Mouse (Mus musculus): ENCODE results near the gene Gsdme. TPM values are rescaled to one million over a fixed set of nuclear protein-coding genes. Genes with fewer than 3 reads are reported as not detected.

Gene Gsdme
- under 1 TPM; 0.14 to 0.69 TPM for total RNA-seq (2021)
- long read RNA-seq, experiment 1, partial matches to known transcripts: 0 of 40 reads
- long read RNA-seq, experiment 1, other reads (novel, unspliced or antisense): 40 of 40 reads
- long read RNA-seq, experiment 2, partial matches to known transcripts: 0 of 31 reads
- long read RNA-seq, experiment 2, other reads (novel, unspliced or antisense): 31 of 31 reads

DNA sequence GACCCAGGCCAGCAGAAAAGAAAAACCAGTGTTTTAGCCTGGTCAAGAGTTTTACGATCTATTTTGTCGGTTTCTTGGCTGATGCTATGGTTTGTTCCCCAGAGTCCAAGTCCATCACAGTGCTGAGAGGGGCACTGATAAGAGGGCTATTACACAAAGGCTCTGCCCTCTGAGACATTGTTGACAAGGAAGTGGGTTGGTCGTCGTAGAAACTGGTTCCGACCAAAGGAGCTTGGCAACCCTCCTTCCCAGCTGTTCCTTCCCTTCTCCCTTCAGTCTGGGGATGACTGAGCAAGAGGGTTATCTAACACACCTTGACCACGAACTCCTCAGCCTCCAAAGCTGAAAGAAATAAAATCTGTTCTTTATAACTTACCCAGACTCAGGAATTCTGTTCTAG lies at the start of gene Gsdme:
Gsdme (minus strand) TSS at position 193 of the 400 bp plus-strand sequence.
- DNase-seq (ENCODE audit: low spot score): no peak

DNA sequence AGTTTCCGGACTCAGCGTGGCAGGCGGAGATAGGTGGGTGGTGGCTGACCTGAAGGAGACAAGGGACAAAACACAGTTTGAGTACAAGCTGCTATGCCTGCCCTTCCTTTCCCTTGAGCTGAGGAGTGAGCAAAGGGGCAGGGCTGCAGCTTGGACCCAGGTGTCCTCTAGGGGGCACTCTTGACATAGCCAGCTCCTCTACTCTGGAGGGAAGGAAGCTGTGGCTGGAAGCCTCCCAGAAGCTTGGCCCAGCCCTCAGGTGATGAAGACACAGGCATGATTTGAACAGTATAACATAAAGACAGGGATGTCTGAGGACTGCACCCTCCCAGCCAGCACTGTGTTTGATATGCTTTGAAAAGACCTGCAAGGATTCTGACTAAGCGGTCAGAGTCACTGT lies 49.0 kb upstream of the Gsdme start:
- DNase-seq (ENCODE audit: low spot score): peak; percentile 71

DNA sequence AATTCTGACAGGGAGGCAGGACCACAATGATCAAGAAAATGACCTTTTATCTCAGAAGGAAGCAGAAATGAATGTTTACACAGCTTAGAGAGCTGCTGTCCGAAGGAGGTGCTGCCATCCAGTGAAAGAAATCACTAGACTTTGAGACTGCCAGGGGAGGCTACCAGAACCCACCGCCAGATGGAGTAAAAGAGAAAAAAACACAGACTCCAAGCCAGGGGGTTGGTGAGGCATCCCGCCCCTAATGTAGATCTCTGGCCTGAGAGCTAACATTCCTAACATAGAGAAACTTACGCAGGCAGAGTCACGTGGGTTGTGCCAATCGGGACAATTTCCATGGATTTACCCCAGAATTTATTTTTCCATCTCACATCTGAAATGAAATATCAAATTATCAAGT lies 45.4 kb upstream of the Gsdme start:
- no peak for DNase-seq (ENCODE audit: low spot score)

DNA sequence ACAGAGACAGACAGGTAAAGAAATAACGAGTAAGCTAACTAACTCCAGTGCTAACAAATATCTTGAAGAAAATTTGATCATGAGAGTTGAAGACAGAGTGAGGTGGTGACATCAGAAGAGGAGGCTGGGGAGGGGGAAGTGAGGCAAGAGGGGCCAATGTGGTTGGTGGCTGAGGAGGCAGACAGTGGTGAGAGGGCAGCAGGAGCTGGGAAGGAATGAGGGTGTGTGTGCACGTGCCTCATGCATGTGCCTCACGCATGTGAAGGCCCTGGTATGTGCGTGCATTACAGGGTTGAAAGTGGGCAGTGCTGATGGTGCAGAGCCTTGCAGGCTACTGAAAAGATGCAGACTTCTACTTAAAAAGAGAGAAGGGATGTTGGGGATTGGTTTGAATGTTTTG lies 43.0 kb upstream of the Gsdme start:
- DNase-seq (ENCODE audit: low spot score): no peak

DNA sequence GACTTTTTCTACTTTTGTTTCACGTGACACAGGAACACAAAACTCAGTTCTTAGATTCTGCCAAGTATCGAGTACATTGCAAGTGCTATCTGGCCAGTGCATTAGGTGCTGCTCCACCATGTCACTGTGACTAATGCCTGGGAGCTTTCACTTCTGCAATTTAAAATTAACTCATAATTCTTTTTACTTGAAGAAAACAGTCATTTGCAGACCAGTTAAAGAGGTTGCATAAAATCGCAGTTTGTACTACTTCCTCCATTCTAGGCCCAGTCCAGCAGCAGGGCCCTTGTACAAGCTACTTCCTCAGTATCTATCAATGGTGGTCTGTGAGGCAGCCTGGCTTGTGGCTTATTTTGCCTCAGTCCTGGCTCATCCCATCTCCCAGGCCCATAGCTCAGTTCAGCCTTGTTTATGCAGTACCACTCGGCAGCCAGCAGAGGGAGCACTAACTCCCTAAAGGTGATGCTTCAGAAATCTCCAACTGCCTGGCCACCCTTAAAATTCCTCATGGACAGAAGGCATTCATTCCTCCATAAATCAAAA lies 41.4 kb upstream of the Gsdme start:
- peak; percentile 76 for DNase-seq (ENCODE audit: low spot score)

DNA sequence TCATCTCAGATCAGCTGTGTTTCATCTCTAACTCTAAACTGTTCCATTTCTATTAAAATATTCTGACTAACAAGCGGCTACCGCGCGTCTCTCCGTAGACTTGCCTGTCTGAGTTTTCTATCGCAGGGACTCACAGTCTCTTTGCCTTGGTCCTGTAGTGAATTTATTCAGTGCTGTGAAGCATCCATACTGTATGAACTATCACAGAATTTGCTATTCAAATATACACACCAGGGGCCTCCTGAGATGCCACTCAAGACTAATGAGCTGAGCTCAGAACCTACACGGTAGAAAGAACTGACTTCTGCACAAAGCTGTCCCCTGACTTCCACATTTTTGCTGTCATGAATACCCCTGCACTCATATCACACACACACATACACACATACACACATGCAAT lies 37.5 kb upstream of the Gsdme start:
- DNase-seq (ENCODE audit: low spot score): no peak

DNA sequence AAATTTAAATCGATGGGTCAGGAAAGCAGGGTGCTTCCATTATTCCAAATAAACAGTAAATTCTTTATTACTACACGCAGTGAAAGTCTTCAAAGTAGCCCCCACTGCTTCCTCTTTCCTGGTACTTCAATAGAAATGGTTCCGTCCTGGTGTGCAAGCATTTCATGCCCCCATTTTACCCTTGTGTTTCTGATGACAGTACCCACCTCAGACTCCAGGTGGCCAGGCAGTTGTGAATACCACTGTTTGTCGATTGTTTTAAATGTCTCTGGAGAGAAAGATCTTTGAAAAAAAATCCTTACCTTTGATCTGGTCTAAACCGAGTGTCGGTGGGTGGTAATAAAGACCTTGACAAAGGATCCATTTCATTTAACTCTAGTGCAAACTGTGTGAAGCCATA lies 37.0 kb upstream of the Gsdme start:
- DNase-seq (ENCODE audit: low spot score): no peak

DNA sequence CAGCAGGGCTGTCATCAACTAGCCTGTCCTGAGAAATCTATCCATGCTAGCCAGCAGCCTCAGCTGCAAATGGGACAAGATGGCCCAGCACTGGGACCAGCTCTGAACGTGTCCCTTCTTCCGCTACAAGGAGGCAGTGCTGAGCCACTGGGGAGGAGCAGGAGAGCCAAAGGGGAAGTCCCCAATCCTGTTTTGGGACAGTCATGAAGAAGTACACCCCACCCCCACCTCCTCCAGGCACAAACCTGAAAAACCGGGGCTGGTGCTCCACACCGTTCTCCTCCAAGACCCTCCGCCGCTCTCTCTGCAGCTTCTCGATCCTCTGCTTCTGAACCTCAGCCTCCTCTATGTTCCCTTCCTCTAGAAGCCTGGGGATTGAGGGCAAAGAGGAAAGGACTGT lies 35.4 kb upstream of the Gsdme start:
- no peak for DNase-seq (ENCODE audit: low spot score)

DNA sequence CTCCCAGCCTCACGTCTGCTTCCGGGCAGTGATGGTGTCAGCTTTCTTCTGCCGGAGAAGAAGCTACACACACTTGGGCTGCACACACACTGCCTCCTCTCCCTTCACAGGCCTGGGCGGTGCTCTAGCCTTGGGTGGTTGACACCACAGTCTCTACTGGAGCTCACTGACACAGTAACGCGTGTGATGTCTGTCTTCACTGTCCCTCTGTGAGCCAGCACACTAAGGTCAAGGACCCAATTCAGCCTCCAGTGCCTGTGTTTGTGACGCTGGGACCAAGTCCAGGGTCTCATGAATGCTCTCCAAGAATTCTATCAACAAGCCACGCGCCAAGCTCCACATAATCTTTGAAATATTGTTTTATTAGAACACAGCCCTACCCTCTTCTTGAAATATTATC lies 34.0 kb upstream of the Gsdme start:
- no peak for DNase-seq (ENCODE audit: low spot score)

DNA sequence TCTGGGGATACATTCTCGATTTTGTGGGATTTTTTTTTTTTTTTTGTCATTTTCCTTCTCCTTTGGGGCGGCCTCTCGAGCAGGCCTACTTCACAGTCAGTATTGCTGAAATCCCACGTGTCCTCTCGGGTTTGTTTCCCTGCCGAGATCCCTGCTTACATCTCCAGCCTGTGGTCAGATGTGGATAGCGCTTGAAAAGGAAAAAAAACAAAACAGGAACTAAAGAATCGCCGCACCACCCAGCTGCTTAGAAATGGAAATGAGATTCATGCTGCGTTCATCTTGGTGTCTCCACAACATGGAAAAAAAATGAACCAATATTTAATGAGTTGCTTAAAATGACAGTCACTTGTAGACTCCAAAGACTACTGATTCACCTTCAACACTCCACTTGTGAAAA lies 31.5 kb upstream of the Gsdme start:
- DNase-seq (ENCODE audit: low spot score): no peak

DNA sequence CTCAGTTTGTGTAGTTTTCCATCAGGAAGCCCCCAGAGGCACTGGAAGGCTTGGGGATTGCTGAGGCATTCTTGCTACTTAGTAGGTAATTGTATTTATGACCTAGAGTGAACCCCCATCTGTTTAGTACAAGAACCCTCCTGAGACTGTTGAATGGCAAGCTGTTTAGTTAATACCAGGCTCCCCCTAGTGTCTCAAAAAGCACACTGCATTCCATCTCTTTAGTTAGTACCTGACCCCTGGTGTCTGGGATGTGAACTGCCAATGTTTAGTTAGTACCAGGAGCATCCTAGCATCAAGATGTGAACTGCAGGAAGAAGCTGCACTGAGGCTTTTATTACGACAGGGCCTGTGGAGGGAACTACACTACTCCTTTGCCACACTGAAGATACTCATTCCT lies 30.5 kb upstream of the Gsdme start:
- DNase-seq (ENCODE audit: low spot score): peak; percentile 86

DNA sequence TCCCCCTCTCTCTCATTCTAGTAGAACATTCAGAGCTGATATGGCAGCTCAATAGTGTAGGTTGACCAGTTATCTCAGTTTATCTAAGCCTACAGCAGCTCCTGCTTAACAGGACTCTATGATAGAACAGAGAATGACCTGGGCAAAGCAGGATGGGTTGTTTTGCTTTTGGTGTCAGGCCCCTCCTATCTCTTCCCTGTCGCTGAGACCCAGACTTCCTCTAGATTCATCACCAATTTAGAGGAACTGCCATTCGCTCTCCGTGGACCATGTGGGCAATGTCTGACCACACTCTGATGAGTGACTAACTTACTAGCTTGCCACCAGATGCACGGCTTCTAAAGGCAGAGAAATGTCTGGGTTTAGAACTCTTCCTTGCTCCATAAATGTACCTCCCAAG lies 28.0 kb upstream of the Gsdme start:
- no peak for DNase-seq (ENCODE audit: low spot score)

DNA sequence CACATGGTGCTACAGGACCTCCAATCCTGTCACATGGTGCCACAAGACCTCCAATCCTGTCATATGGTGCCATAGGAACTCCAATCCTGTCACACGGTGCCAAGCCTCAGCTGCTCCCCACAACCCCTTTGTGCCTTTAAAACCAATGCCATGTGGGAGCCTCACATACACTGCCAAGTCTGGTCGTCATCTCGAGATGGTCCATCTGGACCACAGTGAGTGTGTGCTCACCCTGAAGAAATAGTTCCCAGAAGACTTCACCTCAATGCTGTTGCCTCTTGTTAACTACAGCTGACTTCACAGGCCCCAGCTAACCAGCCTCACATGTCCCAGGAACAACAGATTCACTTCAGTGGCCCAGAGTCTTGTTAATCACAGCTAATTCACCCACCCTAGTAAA lies 23.2 kb upstream of the Gsdme start:
- no peak for DNase-seq (ENCODE audit: low spot score)

DNA sequence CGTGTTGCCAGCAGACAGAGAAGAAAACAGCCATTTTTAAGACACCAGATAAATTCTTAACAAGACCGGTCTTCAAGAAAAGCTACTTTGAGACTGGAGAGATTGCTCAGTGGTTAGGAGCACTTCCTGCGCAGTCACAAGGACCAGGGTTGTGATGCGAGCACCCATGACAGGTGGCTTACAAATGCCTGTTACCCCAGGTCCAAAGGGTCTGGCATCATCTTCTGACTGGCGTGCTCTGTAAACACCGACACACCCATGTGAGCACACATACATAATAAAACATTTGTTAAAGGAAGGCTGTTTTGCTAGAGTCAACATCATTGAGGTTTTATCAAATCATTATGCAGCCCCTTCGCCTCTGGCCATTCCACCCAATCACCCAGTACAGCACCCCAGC lies 16.0 kb upstream of the Gsdme start:
- no peak for DNase-seq (ENCODE audit: low spot score)

DNA sequence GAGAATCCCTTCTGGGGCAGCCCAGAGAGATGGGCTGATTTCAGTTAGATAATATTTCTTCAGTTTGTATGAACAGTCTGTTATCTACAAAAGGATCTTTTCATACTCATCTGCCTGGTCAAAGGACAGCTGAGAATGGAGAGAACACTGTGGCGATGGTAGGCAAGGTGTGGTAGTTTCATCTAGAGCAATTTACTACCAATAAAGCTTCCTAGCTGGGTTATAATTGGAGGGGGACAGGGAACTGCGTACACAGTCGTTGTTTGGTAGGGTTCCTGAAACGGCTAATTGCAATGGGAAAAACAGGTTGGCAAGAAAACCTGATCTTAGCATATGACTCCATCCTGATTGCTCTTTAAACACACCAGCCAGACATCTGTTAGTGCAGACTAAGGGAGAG lies 10.3 kb upstream of the Gsdme start:
- no peak for DNase-seq (ENCODE audit: low spot score)

DNA sequence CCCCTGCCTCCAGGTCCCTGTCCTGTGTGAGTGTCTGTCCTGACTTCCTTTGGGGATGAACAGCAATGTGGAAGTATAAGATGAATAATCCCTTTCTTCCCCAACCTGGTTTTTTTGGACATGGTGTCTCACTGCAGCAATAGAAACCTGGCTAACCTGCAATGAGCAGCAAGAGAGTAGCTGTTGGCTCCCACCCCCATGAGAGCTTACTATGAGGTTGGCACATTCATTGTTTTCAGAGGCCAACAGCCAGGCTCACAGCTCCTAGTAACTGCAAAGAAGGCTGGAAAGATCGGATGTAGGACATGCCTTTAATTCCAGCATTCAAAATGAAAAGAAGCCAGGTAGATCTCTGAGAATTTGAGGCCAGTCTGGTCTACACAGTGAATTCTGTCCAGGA lies 9.8 kb upstream of the Gsdme start:
- no peak for DNase-seq (ENCODE audit: low spot score)

DNA sequence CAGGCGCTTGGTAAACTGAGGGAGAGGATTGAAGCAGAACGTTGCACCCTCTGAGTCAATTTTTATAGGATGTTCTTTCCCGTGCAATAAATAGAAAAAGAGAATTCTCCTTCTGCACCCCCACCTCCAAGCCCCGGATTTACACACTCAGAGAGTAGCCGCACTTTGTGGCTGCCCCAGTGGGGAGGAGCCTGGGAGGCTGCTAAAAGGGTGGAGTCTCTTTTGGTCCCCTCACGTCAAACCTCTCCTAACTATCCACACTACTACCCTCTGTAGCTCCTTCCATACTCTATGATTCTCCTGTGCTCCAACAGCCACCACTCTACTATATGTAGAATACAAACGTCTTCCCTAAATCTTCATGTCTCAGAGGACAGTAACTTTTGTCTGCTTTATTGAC lies 1.4 kb downstream of the Gsdme start:
- no peak for DNase-seq (ENCODE audit: low spot score)

DNA sequence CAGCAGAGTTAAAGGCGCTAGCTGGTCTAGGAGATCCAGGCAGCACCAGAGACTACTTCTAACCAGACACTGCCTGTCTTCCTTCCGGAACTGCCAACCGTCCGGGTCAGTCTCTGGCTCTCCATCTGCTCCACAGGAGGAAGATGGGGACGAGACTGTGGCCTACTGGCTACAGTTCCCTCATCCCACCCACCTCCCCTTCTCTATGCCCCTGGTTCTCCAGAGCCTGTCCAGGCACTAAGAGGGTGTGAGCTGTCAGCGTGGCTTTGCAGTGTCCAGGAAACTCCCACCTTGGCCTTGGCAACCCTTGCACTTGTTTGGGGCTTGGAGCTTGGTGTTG lies 1.8 kb downstream of the Gsdme start:
- no peak for DNase-seq (ENCODE audit: low spot score)

DNA sequence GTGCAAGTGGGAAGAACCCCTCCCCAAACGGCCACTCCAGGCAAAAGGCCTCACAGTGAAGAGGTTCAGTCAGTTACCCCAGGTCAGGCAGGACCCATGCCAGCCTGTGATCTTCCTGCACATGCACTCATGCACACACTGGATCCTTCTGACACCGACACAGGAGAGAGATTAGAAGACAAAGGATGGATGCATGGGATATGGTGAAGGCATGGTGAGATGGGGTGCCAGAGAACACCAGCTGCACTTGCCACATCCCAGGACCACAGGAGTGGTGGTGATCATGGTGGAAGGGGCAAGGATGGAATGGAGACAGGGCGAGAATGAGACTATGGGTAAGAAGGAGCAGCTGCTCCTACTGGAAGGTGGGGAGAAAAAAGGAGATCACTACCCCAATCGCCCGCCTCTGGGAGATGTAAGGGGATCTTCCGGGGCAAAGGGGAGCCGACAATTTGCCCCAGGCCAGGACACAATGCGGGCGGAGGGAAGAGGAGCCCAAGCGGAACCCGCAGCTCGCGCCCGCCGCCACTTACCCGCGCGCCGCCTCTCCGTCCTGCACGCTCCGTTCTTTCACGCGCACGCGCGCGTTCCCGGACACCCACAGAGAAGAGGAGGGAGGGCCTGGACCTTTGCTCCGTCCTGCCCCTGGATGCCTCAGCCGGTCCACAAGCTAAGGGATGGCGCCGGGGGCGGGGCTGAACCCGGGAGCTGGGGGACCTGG lies 2.3 kb downstream of the Gsdme start:
- DNase-seq (ENCODE audit: low spot score): peak; percentile 67

DNA sequence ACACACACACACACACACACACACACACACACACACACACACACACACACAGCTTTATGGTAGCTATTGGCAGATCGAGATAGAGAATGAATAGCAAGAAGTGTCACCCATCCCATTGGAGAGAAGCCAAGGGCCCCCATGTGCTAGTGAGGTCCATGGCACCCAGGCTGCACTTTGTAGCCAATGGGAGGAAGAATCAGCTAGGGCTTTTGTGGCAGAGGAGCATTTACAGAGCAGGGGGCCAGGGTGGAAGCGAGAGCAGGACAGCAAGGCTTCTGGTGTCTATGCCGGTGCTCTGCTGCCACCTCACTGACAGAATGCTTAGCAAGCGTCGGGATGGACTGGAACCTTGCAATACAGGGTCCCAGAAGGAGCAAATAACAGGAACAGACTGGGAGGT lies 8.3 kb downstream of the Gsdme start:
- no peak for DNase-seq (ENCODE audit: low spot score)

DNA sequence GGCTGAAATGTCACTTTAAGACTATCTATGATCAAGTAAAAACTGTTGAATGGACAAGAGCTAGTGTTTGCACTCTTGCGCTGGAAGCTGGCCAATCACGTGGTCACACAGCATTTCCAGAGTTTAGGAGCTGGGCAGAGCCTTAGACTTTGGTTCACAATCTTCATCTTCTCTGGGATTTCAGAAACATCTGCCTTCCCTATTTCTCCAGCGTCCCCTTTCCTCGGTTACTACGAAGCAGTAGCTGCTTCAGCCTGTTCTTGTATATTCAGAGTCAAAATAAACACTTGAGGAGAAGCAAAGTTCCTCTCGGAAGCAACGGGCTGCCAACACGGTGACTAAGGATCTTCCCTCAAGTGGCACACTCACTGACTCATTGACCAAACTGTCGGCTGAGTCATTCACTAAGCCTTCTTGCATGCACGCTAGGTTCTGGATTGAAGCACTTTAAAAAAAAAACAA lies 8.9 kb downstream of the Gsdme start:
- DNase-seq (ENCODE audit: low spot score): peak; percentile 57

DNA sequence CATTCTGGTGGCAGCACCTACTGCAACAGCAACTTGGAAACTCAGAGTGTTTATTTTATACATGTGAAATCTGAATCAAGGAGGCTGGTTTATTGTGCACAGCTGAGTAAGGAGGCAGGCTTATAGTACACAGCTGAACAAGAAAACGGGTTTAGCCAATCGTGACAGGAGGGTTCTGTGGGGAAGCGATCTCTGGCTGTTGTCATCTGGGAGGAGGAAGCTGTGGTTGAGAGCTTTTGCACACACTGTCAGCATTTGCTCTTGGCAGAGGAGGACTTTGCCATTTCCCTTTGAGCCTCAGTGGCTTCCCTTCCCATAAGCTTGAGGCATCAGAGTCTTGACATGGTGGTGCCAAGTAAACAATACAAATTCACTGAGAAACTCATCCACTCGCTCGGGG lies 11.0 kb downstream of the Gsdme start:
- DNase-seq (ENCODE audit: low spot score): peak; percentile 7

DNA sequence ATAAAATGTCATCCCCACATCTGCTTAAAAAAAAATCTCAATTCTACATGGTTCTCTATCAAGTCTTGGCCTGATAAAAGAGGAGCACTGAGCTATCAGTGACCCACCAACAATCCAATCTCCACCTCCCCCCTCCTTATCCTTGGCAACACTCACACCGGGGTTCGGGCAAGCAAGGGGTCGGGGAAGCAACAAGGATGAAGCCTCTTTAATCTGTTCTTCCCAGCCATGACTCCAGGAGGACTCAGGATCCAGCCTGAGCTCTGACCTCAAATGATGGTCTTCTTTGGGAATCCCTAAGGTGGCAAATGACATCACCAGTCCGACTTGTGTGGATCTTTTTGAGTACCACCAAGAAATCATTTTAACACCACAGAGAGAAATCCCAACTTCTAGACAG lies 15.9 kb downstream of the Gsdme start:
- DNase-seq (ENCODE audit: low spot score): no peak

All from gastrocnemius, adult 18-20 months (tissue).